Mouse (Mus musculus) liver, embryonic 11.5 days (tissue): Measurements from ENCODE around the gene Npm1. TPM values are rescaled to one million over a fixed set of nuclear protein-coding genes. Genes with fewer than 3 reads are reported as not detected.

Experiments
- ATAC-seq: fragments of 200-750 bp; cut with Nextera tagmentation; replicated peaks from 2 replicates; pipeline ENCODE4 v1.8.0; 2017; ENCODE audit warnings: moderate number of reproducible peaks, mild to moderate bottlenecking, moderate TSS enrichment, moderate library complexity; ENCODE audit not compliant: low FRiP score
- DNase-seq: peaks from one replicate; pipeline ENCODE4 v3.0.0-alpha.2; 2017; ENCODE audit warnings: low spot score
- H3K27ac ChIP-seq: fragments of 300-500 bp; sonication (generic); 2 replicates; pipeline ENCODE4 v1.5.1; 2014; ENCODE audit warnings: mild to moderate bottlenecking, low read depth, low read length, control low read depth
- H3K27me3 ChIP-seq: fragments of 300-500 bp; sonication (generic); replicated peaks from 2 replicates; pipeline ENCODE4 v1.6.1; 2014; ENCODE audit warnings: low read length, mixed read lengths; ENCODE audit not compliant: control insufficient read depth, insufficient read depth
- H3K36me3 ChIP-seq: fragments of 300-500 bp; sonication (generic); 2 replicates; pipeline ENCODE4 v1.6.1; 2014; ENCODE audit warnings: mild to moderate bottlenecking, low read length, moderate library complexity, mixed read lengths; ENCODE audit not compliant: control insufficient read depth, insufficient read depth
- H3K4me1 ChIP-seq: fragments of 300-500 bp; sonication (generic); replicated peaks from 2 replicates; pipeline ENCODE4 v1.6.1; 2014; ENCODE audit warnings: low read length, mixed read lengths; ENCODE audit not compliant: control insufficient read depth, insufficient read depth
- H3K4me2 ChIP-seq: fragments of 300-500 bp; sonication (generic); 2 replicates; pipeline ENCODE4 v1.6.1; 2014; ENCODE audit warnings: mild to moderate bottlenecking, control low read depth, moderate library complexity
- H3K4me3 ChIP-seq: fragments of 300-500 bp; sonication (generic); 2 replicates; pipeline ENCODE4 v1.5.1; 2014; ENCODE audit warnings: low read depth, low read length, control low read depth
- H3K9ac ChIP-seq: fragments of 300-500 bp; sonication (generic); 2 replicates; pipeline ENCODE4 v1.6.1; 2014; ENCODE audit warnings: low read depth, low read length, control low read depth
- H3K9me3 ChIP-seq: fragments of 300-500 bp; sonication (generic); 2 replicates; pipeline ENCODE4 v1.6.1; 2016; ENCODE audit warnings: low read length, inconsistent platforms, mixed read lengths; ENCODE audit not compliant: control insufficient read depth
- WGBS: fragments of 180-500 bp; shearing (Covaris S2); extraction: QIAGEN DNeasy Blood & Tissue Kit; methylation state at CpG from one replicate; pipeline ENCODE4 v1.1.7; 2014; 5-methylcytosine and 5-hydroxymethylcytosine counted together
- polyA plus RNA-seq: library from polyadenylated mRNA; unstranded; fragments of >200 nt; fragmentation: Nextera tagmentation; extraction: Ambion mirVana; gene quantifications from 2 replicates; pipeline ENCODE4 v1.2.1, GENCODE M21; 2014

The Npm1 gene
- polyA plus RNA-seq, 1 experiment from 2014 or later, result 1,921 TPM

GRCm38 (mm10) chr11:33146143-33146497 lies 16.9 kb downstream of the Npm1 start:
- Histone ChIP-seq H3K9me3 (no peaks in the 10 kb centered on the region), H3K27me3 (peaks cover 61% of the 10 kb centered on the region), H3K4me2 (no peak overlapping the region), H3K4me1 (peaks cover 11% of the 10 kb centered on the region), H3K4me3 (no peak overlapping the region), H3K36me3 (peaks cover 4% of the 10 kb centered on the region; the same call in 1 of the 2 replicates), H3K9ac (no peak overlapping the region), H3K27ac (no peak overlapping the region)
- ATAC-seq, result no peak
- DNase-seq, result peak; percentile 29
- 25% methylated on average over 9 of the region's 9 CpGs for WGBS

DNA sequence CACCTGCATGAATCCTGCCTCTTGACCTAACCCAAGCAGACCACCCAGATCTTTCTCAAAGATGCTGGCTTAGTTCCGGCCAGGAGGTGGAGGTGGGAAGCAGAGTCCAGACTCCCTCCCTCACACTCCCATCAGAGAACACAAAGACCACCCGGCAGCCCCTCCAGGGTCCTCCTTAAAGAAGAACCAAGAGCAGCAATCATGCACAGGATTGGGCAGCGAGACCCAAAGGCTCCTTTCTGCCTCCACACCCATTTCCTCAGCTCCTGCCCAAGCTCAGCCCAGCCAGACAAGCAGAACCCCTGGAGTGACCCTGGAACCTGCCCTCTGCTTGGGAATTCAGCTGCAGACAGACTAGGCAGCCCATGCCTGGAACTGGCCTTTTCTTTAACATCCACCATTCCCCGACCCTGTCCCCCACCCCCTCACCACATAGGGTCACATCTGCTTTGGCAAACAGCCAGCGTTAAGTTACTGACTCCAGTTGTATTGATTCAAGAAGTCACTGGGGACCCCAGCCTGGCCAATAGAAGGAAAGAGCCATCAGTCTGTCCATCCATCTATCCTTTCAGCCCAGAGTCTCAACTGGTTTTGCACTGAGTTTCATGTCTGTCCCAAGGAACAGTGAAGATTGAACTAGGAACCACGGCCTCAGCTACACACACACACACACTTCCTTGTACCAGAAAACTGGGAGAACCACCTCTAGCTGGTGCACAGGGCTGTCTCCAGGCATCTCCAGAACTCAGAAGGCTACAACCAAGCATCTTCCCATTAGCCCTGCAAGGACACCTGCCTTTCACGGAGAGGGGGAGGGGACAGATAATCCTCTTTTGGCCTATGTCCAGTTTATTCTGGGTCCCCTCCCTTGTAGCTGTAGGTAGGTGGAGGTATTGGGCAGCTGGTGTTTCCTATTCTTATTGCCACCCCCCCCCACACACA lies 17.5 kb downstream of the Npm1 start:
- no peak for ATAC-seq
- no peaks in the 10 kb centered on the region for H3K9me3 ChIP-seq
- no peak overlapping the region for H3K4me2 ChIP-seq
- no peak overlapping the region for H3K9ac ChIP-seq
- H3K4me1 ChIP-seq, result peaks cover 11% of the 10 kb centered on the region
- peak; percentile 29 for DNase-seq
- 44% methylated on average over 7 of the region's 7 CpGs for WGBS
- peaks cover 3% of the 10 kb centered on the region; the same call in 1 of the 2 replicates for H3K36me3 ChIP-seq
- no peak overlapping the region for H3K4me3 ChIP-seq
- H3K27ac ChIP-seq, result no peak overlapping the region
- peaks cover 61% of the 10 kb centered on the region for H3K27me3 ChIP-seq

GRCm38 (mm10) chr11:33143906-33144305 lies 19.1 kb downstream of the Npm1 start:
- H3K36me3 ChIP-seq, result no peaks in the 10 kb centered on the region
- H3K27me3 ChIP-seq, result peaks cover 61% of the 10 kb centered on the region
- H3K4me1 ChIP-seq, result peaks cover 11% of the 10 kb centered on the region
- H3K27ac ChIP-seq, result no peak overlapping the region
- WGBS, result 20% methylated on average over 9 of the region's 9 CpGs
- no peak overlapping the region for H3K4me3 ChIP-seq
- no peak overlapping the region for H3K9ac ChIP-seq
- H3K4me2 ChIP-seq, result no peak overlapping the region
- ATAC-seq (no peak), DNase-seq (peak; percentile 30)
- no peaks in the 10 kb centered on the region for H3K9me3 ChIP-seq

DNA sequence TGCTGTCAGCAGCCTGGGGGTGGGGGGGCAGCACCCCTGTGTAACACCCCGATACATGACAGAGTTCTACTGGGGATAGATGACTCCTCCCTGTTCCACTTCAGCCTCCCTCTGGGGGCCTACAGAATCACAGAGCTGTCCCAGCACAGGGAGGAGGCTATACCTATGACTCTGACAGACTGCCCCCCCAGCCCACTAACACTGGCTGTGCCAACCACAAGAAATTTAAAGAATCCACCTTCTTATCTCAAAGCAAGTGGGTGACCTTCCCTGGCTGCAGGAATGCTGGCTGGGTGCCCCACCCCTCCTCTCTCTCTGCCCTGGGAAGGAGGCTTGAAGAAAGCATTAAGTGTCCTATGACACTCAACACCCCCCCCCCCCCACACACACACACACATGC lies 20.2 kb downstream of the Npm1 start:
- no peaks in the 10 kb centered on the region for H3K36me3 ChIP-seq
- peaks cover 7% of the 10 kb centered on the region for H3K4me1 ChIP-seq
- no peaks in the 10 kb centered on the region for H3K9me3 ChIP-seq
- no peak overlapping the region for H3K9ac ChIP-seq
- H3K4me3 ChIP-seq, result no peak overlapping the region
- H3K27ac ChIP-seq, result no peak overlapping the region
- DNase-seq (no peak), ATAC-seq (no peak)
- 65% methylated on average over 1 of the region's 1 CpGs for WGBS
- H3K4me2 ChIP-seq, result no peak overlapping the region
- peaks cover 56% of the 10 kb centered on the region for H3K27me3 ChIP-seq

DNA sequence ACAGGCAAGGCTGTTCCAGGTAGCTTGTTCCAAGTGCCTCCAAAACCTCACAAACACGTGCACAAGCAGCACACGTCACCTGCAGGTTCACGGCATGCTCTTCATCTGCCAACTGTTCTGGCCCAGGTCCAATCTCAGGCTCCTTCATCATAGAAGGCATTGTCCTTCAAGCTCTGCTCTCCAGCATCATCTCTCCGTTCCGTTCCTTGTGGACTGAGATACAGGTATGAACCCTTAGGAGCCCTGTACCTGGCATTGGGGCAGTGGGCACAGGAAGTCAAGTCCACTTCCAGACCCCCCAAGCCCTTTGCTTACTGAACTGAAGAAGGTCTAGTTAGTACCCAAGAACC lies 22.9 kb downstream of the Npm1 start:
- ATAC-seq (no peak), DNase-seq (no peak)
- 82% methylated on average over 5 of the region's 5 CpGs for WGBS
- Histone ChIP-seq H3K9ac (no peak overlapping the region), H3K4me2 (no peak overlapping the region), H3K4me3 (no peak overlapping the region), H3K27me3 (peaks cover 30% of the 10 kb centered on the region), H3K4me1 (no peaks in the 10 kb centered on the region), H3K27ac (no peak overlapping the region), H3K36me3 (no peaks in the 10 kb centered on the region), H3K9me3 (no peaks in the 10 kb centered on the region)

GRCm38 (mm10) chr11:33139458-33140110 lies 23.4 kb downstream of the Npm1 start:
- Histone ChIP-seq H3K4me2 (no peak overlapping the region), H3K36me3 (no peaks in the 10 kb centered on the region), H3K4me1 (no peaks in the 10 kb centered on the region), H3K27me3 (peaks cover 25% of the 10 kb centered on the region), H3K9ac (no peak overlapping the region), H3K27ac (no peak overlapping the region), H3K9me3 (no peaks in the 10 kb centered on the region), H3K4me3 (no peak overlapping the region)
- no peak for ATAC-seq
- WGBS, result 70% methylated on average over 9 of the region's 9 CpGs
- DNase-seq, result no peak

GRCm38 (mm10) chr11:33138686-33139085 lies 24.3 kb downstream of the Npm1 start:
- Histone ChIP-seq H3K36me3 (no peaks in the 10 kb centered on the region), H3K4me2 (no peak overlapping the region), H3K4me3 (no peak overlapping the region), H3K27ac (no peak overlapping the region), H3K27me3 (peaks cover 16% of the 10 kb centered on the region), H3K9ac (no peak overlapping the region), H3K9me3 (no peaks in the 10 kb centered on the region), H3K4me1 (no peaks in the 10 kb centered on the region)
- WGBS, result 83% methylated on average over 5 of the region's 5 CpGs
- DNase-seq, result no peak
- no peak for ATAC-seq

DNA sequence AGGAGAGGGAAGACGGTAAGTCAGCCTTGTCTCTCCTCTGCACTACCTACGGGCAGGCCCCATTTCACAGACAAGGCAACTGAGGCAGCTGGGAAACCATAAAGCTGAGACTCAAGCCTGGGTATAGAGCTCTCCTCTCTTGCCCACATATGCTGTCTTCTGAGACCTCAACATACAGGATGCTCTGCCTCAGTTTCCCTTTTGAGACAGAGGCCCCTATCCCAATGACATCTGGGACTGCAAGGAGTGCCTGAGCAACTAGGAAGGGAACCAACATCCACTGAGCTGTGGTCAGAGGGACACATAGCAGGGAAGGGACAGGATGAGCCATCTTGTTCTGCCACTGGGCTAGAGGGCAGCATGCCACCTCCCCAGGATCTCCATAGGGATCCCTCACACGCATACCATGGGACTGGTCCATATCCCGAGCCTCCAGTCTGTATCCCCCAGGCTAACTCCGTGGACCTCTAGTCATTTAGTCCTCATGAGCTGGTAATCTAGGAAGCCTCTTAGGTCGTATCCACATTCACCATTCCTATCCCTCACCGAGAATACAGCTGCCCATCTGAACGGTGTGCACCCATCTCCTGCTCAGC lies 28.5 kb downstream of the Npm1 start:
- Histone ChIP-seq H3K4me2 (no peak overlapping the region), H3K36me3 (no peaks in the 10 kb centered on the region), H3K4me3 (no peak overlapping the region), H3K9me3 (no peaks in the 10 kb centered on the region), H3K4me1 (no peaks in the 10 kb centered on the region), H3K9ac (no peak overlapping the region), H3K27me3 (no peaks in the 10 kb centered on the region; the same call in 1 of the 2 replicates), H3K27ac (no peak overlapping the region)
- no peak for ATAC-seq
- whole genome bisulfite sequencing, result 81% methylated on average over 8 of the region's 8 CpGs
- DNase-seq, result no peak
